Mouse (Mus musculus) frontal cortex, postnatal 10 days (tissue): ENCODE measurements around the gene Lrrc9.

Experiments
- DNase-seq, 2 experiments: peaks; one replicate each; pipeline ENCODE4 v3.0.0; 2022; ENCODE audit warnings: low spot score in 2 of 2, mixed read lengths in 1 of 2

Lrrc9 gene

DNA sequence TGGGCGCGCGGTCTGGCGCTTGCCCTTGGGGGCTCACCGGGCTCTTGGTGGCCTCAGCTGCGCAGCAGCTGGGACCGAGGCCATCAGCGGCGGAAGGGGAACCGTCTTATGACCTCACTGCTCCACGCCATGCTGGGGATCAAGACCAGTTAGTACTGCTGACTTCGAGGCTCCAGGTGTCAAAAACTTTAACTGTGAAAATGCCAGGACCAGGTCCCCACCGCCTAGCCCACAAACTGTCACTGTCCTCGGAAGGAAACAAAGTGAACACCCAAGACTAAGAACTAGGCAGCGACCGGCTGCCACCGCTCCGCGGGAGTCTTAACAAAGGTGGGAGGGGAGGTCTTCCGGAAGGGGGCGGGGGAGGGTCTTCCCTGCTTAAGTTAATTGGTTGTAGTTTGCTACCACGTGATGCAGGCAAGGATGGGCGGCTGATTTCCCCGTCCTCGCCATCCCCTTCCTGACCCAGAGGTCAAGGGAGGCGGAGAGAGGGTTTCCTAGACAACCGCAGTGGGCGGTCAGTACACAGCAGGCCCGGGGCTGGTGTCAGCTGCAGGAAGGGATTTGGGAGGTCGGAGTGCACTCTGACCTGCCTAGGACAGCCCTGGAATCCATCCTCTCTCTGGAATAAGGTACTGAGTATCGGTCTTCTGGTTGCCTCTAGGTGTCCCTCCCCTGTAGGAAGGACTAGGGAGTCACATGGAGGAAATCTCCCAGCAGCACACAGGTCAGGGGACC lies at the start of gene Lrrc9:
Lrrc9 (plus strand) TSS at position 28 of the 738 bp plus-strand sequence.
- DNase-seq: peak; percentile 36 to 53

DNA sequence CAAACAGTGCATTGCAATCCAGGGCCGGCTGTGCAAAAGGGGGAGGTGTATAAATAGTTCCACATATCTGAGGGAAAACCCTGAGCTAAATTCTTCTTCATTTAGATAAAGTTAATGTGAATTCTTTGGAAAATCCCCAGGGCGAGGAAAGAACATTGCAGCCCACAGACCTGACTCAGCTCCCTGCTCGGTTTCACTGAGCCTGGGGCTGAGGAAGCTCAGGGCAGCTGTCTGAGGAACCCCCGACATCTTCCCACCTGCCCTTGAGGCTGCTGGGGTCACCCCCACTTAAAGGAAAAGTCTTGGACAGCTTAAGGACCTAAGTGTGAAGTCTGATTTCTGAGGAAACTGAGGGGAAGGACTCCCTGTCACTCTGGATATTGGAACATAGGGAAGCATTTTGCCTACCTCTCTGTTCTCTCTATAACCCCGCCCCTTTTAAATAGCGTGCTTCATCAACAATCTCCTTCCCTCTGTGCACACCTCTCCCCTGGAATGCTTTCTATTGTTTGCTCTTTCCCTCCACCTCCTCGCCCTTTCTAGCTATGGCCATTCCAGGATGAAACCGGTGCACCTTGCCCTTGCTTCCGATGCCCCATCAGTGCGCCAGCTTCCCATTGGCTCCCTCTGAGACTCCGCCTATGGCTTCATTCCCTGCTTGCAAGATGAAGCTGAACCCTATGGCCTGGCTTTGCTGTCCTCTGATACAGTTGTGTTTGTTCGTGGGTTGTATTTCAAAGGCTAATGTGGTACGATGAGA lies 48.4 kb upstream of the Lrrc9 start:
- DNase-seq: no peak

DNA sequence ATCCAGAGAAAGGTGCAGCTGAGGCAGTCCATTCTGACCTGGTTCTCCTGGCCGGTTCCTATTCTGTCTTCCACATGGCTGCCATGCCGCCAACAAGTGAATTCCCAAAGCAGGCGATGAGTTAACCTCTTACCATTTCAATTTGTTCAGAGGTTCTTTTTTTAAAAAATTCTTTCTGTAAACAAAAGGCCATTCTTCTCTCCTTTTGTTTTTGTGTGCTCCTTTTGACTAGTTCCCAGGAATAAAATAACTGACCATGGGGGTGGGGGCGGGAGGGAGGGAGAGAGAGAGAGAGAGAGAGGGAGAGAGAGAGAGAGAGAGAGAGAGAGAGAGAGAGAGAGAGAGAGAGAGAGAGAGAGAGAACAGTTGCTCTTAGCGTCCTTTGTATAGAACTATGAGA lies 36.6 kb upstream of the Lrrc9 start:
- no peak for DNase-seq

DNA sequence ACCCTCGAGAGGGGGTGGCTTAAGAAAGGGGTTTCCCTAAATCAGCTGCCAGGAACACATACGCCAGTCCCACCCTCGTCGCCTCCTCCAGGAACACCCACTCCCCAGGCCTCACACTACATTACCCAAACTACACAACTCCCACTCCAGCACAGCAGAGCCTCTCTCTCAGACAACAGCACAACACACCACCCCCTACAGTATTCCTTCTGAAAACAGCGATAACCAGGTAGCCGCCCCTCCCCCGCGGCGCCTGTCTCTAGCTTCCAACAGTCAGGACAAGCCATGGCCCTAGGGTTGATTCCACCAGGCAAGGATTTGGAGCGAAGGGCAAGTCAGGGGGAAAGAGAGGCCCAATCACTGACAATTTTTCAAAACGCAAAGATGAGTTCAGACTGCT lies 34.5 kb upstream of the Lrrc9 start:
- DNase-seq: peak in 1 of 2 experiments; percentile 17

GRCm38 (mm10) chr12:72407721-72408110 lies 34.0 kb upstream of the Lrrc9 start:
- DNase-seq: peak in 1 of 2 experiments; percentile 20

DNA sequence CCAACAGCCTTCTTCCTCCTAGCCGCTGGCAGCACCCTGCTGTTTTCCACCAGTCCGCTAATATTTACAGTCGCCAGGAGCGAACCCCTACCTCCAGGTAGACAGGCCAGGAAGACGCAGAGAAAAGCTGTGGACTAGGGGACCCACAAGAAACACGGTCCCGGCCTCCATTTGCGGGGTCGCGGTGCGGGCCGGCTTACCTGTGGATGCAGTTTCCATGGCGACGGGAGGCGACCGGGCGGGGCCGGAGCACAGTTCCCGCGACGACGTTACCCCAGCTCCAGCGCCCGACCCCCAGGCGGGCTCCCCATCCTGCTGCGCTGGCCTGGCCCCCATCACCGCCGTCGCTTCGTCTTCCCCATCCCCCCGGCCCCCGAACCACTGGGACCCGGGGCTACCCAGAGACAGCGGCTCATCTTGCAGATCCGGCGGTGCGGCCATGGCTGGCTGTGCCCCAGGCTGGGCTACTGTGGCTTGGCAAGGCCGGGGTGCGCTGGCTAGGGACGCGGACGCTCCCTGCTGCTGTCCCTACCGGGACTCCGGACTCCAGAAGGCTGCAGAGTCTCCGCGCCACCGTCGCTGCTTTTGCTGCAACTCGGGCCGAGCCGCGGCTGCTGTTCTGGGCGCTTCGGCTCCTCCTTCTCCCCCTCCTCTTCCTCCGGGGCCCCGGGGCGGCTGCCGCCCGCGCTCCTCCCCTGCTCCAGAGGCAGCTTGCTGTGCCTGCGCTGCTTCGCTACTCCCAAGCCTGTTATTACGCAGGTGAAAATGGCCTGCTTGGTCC lies 33.4 kb upstream of the Lrrc9 start:
- DNase-seq: peak; percentile 40 to 73

DNA sequence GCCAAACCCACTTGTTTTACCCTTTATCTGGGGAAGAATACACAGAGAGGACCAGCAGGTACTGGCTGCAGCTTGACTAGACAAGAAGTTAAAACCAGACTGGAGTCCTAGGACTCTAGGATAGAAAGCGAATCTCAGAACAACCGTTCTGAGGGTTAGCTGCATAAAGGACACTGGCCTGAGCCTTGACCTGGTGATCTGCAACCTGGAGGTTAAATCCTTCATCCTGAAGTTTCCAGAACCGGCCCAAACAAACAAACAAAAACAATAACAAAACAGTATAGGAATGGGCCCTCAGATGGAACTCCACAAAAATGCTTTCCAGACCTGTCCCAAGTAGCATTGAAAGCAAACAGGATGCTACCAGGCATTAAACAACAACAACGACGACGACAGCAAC lies 32.7 kb upstream of the Lrrc9 start, which contains the start of gene Rtn1:
Rtn1 (minus strand) TSS at position 101 of the 400 bp plus-strand sequence.
- no peak for DNase-seq

DNA sequence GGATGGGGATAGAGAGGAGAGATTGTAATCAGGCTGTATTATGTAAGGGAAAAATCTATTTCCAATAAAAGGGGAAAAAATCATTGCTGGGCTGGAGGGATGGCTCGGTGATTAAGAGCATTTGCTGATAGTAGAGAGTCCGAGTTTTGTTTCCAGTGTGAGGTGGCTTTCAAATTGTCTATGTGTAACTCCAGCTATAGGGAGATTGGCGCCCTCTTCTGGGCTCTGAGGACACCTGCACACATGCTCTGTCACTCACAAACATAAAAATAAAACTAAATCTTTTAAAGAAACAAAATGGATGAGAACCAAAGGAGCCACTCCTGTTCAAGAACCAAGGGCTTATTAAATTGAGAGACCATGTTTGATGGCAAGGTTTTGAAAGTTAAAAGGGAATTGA lies 23.9 kb upstream of the Lrrc9 start:
- DNase-seq: no peak

- no peak for DNase-seq
Measured at GRCm38 (mm10) chr12:72422681-72423080, 19.0 kb upstream of the Lrrc9 start.

- DNase-seq: peak; percentile 71 to 76
Measured at GRCm38 (mm10) chr12:72427722-72428126, 13.9 kb upstream of the Lrrc9 start.

- DNase-seq: no peak
Measured at GRCm38 (mm10) chr12:72432209-72432608, 9.5 kb upstream of the Lrrc9 start.

DNA sequence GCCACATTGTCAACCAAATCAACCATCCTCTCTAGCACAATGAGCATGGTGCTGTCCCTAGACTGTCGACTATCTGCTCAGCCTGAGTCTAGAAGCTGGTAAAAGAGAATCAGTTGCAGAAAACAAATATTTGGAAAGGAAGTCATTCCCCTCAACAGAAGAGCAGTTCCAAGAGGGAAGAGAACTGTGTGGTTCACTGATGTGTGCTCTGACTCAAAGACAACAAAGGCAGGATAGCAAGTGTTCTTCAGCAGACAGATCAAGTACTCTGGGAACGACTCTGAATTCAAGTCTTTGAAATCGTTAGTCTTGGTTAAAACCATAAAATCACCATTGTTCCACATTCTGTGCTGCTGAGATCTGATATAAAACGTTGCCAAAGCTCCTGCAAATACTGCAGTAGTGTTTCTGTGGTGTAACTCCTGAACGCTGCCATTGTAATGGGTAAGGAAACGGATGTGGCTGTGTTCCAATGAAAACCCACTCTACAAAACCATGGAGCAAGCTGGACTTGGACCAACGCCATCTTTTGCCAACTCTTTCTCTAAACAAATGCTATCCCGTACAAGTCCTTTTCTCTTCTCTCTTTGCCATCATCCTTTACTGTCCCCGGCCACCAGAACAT lies 8.3 kb upstream of the Lrrc9 start:
- DNase-seq: no peak

- DNase-seq: no peak
Measured at GRCm38 (mm10) chr12:72437676-72438341, 3.9 kb upstream of the Lrrc9 start.

DNA sequence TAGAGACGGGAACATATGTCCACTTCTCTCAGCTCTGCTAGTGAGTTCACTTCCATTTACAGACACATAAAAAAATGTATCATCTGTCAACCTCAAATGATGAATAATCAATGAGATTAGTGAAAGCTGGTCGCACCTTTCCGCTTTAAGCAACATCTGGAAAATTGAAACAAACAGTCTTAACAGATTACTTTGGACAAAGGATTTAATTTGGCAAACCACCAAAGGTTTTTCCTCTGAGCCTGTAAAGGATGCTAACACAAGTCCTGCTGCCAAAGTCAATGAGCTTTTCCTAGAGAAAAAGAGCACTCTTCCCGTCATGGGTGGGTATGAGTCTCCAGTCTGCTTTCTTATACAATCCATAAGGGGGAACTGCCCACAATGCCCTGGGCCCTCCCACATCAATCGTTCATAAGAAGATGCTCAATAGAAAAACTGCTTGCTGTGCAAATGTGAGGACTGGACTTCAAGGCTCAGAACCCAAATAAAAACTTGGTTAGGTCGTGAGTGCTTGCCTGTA lies 2.6 kb upstream of the Lrrc9 start:
- DNase-seq: no peak

DNA sequence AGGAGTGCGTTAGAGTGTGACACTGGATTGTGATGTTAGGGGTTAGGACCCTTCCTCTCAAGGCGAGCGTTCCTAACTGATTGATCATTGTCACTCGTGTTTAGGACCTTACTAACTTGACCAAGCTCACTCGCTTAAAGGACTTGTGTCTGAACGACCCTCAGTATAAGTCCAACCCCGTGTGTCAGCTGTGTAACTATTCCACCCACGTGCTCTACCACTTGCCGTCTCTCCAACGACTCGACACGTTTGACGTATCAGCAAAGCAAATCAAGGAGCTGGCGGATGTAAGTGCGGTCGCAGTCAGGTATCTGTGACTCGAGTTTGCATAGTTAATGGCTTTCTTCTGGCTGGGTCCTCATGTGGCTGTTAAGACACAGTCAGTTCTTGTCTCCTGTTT lies 12.3 kb downstream of the Lrrc9 start:
- no peak for DNase-seq

DNA sequence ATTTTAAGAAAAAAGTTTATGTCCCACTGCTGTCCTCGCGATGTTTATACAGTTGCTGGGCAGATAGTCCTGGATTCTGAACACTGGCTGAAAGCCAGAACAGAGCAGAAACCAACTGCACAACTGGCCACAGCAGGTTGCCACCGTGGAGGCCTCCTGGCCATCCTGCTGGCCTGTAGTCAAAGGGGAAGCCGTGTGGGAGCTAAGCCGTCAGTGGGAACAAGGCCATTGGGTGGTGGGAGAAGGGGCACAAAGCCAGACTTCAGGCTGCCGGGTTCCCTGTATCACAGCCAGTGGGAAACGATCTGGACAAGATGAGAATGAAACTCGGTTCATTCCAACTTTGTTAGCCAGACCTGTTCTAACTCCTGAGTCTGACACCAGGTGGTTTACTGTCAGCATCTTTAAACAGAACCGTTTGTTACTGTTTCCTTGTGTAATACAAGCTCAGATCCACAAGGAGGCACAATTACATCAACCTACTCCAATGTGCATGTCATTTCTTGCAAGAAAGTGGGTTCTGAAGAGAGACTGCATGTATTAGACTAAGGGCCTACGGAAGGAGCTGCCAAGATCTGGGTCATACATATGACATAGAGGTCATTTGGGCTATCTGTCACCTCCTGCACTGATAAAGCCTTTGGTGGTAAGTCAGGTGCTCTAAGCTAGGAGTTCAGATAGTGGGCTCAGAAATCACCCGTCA lies 19.7 kb downstream of the Lrrc9 start:
- no peak for DNase-seq

DNA sequence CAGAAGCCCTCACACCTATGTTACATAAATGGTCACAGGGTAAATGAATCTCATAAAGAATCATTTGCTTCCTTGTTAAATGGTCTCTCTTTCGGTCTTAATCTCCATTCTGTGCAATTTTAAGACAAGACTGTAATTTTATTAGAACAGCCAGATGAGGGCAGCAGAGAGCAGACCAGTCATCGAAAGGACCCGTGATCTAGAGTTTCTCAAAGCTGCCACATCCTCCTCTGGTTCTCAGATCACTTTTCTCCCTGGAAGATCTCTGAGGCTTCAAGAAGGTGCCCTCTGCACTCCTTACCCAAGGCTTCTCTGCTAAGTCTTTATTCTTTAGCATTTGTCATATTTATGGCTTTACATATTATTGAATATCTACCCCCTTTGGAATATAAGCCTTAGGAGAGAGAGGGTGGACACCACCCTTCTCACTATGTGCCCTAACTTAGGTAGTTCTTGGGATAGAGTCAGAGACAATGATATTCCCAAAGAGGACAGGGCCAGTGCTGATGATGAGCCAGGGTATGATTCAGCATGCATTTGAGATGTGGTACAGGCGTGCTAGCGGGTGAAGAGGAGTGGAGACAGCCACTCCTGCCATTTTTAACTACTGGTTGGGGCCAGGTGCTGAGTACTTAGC lies 20.3 kb downstream of the Lrrc9 start:
- DNase-seq: peak in 1 of 2 experiments; percentile 53

- DNase-seq: no peak
Measured at GRCm38 (mm10) chr12:72465826-72466501, 24.3 kb downstream of the Lrrc9 start.

- no peak for DNase-seq
Measured at GRCm38 (mm10) chr12:72467269-72467668, 25.6 kb downstream of the Lrrc9 start.
